Mouse (Mus musculus) cerebellum, adult 8-10 months (tissue): ENCODE results near the gene Dgat2.

Source experiments
- DNase-seq: peaks from one replicate; pipeline ENCODE4 v3.0.0; 2022

Dgat2 gene

DNA sequence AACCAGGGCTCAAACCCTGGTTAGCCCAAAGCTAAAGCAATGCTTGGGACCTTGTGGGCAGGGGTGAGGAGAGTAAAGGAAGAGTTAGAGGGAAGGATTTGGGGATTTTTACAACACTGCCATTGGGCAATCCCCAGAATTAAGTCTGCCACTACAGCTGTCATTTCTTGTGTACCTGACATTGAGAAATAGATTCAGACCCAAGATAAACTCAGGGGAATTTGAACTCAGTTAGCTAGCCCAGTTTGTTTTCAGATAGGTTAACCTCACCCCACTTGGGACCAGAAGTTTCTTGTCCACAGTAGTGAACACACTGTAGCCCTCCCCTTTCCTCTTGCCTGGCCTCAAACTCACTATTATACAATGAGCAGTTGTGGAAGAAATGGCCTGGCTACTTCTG lies 8.9 kb upstream of the Dgat2 start:
- no peak for DNase-seq

DNA sequence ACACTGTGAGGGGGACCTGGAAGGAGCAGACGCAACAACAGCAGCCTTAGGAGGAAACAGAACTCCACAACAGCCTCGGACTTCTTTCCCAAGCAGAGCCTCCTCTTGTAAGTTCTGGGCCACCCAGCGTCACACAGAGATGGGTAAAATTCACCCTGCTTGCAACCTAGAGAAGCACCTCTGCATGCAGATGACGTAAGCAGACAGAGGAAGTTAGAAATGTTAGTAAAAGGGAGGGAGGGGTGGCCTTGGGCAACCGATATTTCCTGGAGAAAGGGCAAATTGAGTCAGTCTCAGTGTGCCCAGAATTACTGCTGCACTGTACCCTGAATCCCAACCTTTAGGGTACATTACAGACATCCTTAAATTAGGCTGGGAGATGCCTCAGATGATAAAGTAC lies 7.4 kb upstream of the Dgat2 start:
- DNase-seq: no peak

DNA sequence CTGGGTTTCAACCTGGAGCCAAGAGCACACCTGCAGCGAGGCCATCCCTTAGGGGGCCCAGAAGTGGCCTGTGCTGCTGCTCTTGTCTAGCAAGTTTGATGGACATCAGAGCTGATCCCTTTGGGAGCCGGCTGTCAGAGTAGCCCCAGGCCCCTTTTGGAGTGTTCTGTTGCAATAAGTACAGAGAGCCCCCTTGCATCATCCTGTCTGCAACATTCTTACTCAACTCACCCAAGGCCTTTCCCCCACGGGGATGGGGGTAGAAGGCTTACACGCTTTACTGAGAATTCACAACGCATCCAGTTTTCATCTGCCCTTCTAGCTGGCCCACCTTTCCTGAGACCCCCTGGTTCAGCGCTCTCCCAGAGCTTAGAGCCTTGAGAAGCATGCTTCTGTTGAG lies 6.1 kb upstream of the Dgat2 start:
- no peak for DNase-seq

DNA sequence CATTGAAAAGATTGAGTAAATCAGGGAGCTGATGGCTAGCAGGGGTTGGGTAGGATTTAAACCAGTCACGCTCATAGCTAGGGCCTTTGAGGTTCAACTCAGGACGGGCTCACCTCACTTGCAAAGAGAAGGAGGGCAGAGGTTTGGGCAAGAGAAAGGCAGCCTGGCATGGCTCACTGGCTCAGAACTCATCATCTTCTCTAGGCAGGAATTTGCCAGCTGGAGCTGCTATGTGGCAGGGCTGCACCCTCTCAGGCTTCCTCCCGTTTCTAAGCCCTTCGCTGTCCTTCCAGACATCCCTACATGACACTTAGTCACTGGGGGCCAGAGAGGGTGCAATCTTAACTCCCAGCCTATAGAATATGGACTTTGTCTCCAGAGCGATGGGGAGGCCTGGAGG lies 4.9 kb upstream of the Dgat2 start:
- DNase-seq: no peak

DNA sequence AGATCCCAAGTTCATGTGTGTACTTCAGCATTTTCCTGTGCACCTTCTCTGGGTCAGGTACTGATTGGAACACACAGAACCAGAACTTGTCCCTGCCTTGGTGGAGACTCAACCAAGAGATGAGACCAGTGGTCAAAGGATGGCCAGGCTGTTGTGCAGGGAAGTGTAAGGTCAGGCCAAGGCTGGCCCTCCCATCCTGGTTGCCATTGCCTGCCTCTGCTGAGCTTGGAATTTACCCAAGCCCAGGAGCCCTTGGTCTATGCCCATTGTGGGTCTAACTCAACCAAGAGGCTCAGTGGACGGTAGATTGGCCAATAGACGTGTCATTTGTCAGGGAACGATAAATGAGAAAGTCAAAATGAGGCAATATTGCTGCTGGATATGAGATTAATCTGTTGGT lies 2.9 kb upstream of the Dgat2 start:
- no peak for DNase-seq

DNA sequence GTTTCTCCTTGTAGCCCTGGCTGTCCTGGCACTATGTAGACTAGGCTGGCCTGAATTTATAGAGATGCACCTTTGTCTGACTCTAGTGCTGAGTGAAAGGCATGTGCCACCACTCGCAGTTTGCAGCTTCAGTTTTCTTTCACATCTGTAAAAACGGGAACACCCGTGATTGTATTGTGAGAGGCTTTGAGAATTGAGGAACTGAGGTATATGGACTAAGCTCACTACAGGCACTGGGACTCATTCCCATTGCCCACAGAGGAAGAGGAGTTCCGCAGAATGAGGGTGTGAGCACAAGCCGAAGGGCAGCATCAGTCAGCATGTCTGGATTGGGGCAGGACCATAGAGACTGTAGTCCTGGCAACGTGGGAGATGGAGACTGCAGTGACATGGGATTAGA lies 1.2 kb upstream of the Dgat2 start:
- DNase-seq: no peak

DNA sequence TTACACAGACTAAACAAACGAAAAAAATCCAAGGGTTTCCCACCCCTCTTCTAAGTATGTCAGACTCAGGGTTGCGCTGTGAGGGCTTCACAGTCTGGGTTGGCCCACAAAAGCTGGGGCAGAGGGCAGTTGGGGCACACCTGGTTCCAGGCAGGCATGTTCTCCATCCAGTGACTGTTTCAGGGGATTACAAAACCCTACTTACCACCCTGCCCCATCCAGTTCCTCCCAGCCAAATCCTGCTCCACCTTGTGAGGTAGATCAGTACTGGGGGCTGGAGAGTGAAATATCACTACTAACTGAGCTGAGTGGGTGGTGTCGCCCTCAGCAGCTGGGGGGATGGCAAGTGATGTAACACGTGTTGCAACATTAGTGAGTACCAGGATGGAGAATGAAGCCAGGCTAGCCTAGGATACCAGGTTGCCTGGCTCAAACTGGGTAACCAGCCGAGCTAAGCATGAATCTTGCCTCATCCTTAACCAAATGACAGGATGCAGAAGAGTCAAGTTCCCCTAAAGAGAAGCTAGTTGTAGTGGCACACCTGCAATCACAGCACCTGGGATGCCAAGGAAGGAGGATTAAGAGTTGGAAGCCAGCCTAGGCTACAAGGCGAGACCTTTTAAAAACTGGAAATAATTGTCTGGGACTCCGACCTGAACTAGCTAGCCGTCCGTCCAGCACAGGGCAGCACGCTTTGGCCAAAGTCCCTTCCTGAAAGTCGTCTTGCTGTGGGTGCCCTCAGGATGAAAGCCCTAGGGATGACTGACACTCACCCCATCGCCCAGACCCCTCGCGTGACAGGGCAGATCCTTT lies 694 bp downstream of the Dgat2 start:
- DNase-seq: no peak

DNA sequence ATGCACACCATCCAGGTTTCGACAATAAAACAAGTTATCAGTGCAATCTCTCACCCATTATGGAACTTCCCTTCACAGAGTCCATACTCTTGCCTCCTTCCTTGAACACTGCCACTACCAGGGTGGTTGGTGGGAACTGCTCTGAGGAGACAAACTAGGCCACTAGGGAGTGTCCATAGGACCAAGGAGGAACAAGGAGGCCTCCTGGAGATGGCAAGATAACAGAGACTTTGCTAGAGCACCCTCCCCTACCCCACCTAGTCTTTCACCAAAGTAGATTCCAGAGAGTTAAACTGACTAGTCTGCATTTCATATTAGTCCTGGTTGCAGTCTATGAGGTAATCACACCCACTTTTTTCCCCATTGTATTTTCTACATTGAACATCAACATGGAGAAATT lies 2.4 kb downstream of the Dgat2 start:
- no peak for DNase-seq

DNA sequence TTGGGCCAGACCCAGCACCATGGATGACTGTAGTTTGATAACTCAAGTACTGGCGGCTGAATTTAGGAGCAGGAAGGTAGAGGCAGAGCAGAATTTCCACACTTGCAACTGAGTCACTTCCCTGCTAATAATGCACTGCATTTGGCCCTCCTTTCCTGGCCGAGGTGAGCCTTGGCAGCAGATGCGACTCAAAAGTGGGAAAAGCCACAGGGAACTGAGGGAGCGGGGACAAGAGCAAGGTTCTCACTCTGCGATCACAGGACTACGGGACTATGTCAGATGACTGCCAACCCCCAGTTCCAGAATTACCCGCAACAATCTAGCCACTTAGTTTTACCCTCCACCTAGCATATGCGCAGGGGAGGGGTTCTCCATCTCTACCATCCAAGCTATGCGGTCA lies 3.2 kb downstream of the Dgat2 start:
- DNase-seq: no peak

DNA sequence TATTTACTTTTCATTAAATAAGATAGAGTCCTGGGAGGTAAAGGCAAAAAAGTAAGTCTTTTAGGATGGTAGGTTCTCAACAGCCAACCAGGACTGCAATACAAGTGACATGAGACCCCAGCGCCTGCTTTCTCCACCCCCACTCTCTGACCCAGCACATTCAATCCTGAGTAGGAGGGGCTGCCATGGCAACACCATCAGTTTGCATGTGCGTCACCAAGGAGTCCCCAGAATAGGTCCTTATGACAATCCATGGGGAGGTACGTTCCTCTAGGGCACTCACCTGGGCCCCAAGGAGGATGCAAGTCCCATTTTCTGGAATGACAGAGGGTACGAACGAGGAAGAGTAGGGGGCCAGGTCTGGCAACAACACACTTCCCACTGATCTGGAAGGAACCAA lies 5.1 kb downstream of the Dgat2 start:
- no peak for DNase-seq

DNA sequence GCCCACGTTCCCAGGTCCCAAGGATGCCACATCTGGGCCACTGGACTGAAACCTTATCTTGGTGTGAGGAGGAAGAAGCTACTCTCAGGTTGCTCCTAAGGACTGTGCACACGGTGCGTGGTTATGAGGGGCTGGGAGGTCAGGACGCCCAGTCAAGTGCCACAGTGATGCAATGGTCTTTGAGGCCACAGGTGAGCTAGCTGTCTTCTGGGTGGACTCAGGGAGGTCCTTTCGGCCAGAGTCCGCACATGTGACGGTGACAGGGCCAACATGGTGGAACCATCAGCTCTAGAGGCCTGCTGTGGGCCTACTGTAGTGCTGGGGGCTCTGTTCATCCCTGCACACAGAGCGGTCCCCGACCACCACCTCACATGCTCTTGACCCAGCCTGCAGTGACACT lies 6.9 kb downstream of the Dgat2 start:
- no peak for DNase-seq

DNA sequence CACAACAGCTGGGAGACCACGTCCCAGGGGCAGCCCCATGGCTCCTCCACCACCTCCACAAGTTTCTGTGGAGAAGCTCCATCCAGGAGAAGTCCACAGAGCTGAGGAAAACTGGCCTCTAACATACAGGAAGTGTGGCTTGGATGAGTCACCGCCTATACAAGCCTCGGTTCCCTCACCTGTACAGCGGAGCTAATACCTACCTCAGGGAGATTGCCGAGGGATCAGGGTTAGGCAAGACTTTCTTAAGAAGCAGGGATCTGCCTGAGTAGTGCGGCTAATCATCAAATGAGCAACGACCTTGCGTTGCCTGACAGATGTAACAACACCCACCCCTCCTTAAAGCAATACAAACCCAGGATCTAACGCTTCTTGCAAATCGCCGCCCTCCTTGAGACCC lies 7.4 kb downstream of the Dgat2 start:
- no peak for DNase-seq

DNA sequence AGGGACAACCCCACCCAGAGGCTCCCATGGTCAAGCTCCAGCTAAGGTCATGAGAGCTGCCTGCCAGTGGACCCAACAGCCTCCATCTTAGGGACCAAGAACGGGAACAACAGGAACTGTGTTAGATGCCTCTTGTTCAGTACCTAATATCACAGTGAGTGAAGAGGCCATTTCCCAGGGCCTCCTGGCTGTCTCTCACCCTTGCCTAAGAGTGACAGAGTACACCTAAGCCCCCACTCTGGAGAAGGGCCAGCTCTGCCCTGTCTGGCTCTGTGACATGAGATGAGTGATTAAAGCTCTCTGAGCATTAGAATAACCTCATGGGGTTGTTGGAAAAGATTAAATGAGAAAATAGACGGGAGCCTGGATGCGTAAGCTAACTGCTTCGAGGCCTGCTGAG lies 8.5 kb downstream of the Dgat2 start:
- DNase-seq: no peak

DNA sequence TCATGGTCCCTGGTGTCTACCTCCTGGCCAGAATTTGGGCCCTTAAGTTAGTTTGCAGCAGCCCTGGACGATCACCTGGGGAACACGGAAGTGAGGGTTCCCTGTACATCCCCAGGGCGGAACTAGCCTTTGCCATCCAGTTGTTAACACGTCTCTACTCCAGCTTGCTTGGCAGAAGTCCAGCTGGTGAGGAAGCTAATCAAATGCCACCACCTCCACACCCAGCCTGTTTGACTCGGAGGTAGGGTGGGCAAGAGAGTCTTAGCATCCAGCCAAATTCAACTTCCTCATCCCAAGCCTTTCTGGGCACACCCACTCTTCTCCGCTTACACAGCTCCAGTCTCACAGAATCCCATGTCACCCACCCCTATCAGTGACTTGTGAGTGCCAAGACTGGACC lies 9.6 kb downstream of the Dgat2 start:
- DNase-seq: no peak

DNA sequence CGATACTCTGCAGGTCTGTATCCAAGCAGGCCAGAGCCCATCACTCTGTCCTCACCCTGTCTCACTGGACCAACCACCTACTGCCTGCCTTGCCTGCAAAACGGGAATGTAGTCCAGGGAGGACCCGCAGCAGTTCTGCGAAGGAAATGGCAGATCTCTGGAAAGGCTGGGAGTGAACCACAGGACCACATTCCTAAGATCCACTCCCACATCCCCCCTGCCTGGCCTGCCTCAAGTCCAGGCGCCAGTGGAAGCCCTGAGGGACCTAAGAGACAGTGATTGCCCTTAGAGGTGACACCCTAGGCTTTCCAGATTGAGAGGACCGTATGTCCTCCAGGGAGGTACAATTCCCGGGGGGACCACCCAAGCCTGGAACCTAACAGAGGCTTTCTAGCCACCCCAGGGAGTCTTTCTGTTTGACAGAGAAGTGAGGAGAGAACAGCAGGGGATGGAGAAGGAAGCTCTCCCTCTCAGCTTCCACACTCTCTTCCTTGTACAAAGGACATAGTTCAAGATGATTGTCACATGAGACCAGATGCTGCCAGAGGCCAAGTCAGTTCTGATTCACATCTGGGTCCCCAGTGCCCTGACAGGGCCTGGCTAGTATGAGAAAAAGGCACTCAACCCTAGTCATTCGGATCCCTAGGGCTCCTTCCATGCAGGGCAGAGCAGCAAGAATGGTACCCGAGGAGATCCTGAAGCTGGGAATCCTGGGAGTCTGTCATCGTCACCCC lies 10.6 kb downstream of the Dgat2 start:
- no peak for DNase-seq

DNA sequence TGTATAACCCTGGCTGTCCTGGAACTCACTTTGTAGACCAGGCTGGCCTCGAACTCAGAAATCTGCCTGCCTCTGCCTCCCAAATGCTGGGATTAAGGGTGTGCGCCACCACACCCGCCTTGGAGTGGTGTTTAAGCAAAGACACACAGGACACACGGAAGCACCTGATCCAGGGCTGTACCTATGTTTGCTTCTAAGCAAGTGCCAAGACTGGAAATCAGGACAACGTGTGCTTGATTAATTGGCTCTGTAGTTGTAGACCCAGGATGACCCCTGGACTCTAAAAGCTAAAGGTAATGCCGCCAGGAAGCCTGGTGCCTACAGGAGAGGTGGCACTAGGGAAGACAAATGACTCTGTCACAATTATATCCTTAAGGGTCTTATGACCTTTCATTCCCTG lies 12.0 kb downstream of the Dgat2 start:
- DNase-seq: no peak

DNA sequence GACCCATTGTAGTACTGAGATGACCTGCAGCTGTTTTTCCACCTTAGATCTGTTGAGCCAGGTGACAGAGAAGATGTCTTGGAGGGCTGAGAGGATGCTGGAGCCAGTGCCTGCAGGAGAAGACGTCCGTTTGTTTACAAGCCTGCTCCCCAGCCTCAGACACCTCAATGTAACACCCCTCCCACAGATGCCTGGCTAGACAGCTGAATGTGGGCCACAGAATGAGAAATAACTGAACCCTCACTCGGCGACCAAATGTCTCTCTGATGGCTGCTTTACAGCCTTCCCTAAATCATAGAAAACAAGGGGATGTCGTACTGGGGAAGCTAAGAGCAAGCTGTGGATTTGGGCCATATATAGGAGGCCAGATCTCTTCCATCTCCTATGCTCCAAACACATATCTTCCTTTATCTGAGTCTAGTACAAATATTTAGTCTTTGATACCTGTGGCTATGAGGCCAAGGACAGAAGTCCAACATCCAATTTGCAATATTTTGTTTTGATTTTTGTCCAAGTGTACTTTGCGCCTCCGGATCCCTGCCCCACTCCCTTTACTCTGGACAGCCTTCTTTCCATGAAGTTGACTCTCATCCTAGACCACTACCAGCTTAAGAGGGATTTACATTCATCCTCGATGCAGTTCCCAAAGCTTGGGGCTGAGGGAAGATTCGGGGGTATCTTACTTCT lies 12.7 kb downstream of the Dgat2 start:
- DNase-seq: no peak

DNA sequence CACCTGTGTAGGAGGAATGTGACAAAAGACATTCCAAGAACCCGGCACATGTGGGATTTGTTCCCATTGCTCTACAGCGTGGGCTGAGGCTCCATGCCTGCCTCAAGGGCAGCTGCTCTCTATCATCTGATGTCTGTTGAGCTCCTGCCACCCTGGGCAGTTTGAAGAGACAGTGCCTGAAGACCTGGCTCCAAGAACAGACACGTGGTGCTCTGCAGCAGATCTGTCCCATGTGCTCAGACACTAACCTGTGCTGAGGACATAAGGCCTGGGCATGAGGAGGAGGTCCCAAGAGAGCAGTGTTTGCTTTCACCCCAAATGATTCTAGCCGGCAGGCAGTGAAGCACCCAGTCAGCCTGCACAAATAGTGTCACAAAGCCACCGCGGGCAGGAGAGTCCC lies 13.8 kb downstream of the Dgat2 start:
- DNase-seq: no peak

DNA sequence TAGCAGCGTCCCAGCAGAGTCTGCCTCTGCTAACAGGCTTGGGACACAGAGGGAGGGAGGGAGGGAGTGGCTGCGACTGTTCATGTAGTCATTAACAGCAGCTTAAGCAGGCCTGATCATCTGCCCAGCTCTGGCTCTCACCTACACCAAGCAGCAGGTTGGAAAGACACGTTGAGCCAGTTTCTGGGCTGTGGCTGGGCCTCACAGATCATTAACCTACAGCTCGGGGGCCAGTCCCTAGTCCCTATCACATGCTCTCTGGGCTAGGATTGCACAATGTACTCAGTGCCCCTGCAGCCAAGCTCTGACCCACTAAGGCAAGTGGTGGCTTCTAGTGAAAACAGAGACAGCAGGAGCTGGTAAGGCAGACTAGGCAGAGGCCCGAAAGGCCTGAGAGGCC lies 14.6 kb downstream of the Dgat2 start:
- DNase-seq: no peak

DNA sequence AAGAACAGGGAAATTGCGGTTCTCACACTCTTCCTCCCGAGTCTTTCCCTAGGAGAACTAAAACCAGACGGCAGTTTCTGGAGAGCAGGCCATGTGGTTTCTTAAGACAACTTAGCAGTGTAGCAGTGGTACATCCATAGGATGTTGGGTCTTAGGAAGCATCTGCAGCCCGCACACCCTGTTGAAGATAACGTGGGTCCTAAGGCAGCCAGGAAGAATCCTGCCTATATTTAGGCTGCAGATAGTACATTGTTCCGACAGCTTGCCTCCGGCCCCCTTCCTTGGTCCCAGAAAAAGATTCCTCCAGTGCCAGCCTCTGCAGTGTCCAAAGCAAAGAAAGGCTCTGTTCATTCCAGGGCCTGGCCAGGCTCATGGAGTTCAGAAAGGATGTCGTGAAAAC lies 16.4 kb downstream of the Dgat2 start:
- no peak for DNase-seq

DNA sequence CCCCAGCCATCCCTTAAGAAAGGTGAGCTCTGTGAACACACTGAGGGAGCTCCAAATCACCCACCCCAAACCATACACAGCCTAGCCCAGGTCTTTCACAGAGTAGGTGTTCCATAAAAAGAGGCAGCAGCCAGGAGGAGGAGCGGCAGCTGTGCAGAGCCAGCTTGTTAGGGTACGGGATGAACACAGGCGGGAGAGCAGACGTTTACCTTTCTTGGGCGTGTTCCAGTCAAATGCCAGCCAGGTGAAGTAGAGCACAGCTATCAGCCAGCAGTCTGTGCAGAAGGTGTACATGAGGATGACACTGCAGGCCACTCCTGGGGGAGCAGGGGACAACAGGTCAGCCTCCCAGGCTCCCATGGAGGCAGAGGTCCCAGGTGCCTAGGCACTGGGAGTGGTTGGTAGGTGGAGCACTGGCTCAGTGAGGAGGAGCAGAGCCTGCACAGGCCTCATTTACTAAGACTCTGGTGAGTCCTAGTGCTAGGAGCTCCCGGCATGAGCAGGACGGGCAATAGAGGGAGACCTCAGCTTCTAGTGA lies 17.6 kb downstream of the Dgat2 start:
- no peak for DNase-seq

DNA sequence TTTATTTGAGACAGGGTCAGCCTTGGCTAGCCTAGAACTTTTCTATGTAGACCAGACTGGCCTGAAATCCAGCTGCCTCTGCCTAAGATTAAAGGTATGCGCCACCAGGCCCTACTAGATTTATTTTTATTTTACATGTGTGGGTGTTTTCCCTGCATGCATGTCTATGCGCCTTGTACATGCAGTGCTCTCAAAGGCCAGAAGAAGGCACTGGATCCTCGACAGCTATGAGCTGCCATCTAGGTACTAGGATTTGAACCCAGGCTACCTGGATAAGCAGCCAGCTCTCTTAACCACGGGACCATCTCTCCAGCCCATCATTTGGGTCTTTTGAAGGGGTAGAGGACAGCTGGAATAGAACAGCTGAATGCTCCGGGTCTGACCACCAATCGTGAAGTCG lies 20.1 kb downstream of the Dgat2 start:
- DNase-seq: no peak

DNA sequence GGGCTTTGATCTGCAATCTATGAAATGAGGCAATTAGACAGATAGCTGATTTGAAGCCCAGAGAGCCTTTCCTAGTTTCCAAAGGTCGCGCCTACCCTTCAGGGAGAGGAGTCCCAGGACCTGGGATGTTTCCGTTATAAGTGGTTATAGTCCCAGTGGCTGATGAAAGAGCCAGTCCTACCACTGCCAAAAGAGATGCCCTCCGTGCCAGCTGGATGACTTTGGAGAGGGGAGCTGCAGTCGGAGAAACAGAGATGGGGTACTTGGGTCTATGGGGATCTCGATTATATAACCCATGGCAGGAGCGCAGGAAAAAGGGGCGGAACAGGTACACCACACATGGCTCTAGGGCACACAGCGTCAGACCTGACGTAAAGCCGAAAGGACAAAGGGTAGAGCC lies 20.6 kb downstream of the Dgat2 start:
- DNase-seq: no peak

DNA sequence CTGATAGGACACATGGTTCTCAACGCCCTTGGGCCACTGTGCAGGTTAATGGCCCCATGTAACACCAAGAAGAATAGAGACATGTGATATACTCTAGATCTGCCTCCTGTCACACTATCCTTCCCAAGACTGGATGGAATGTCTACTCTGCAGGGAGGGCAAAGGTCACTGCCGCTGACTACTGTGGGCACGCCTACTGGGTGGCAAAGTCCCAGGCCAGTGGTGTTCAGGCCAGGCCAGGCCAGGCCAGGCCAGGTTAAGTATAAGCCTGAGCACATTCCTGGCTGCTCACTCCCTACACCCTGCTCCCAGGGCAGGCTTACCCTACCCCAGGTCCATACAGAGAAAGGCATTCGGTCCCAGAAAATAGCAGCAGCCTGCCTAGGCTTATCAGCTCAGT lies 21.0 kb downstream of the Dgat2 start:
- no peak for DNase-seq
